8 mouse cellular contexts compared by ENCODE assay signal in genomic region chr2:124609711-124610585, GRCm38 (mm10).
DNase-seq lines count a peak whose midpoint lies in the region; ATAC-seq and TF ChIP-seq lines count a peak whose summit lies in the region.

No protein-coding gene starts in this region.

- H3K4me2 ChIP-seq in embryonic facial prominence, embryonic 13.5 days: peak overlapping the region; percentile 82
- peak overlapping the region; percentile 92 for H3K4me2 ChIP-seq in limb, embryonic 11.5 days (ENCODE audit: low read depth, severe bottlenecking)
- H3K4me2 ChIP-seq in midbrain, embryonic 11.5 days: peak overlapping the region; percentile 98

- peaks cover 15% of the 10 kb centered on the region for H3K27me3 ChIP-seq in embryonic facial prominence, embryonic 13.5 days
- no peaks in the 10 kb centered on the region for H3K27me3 ChIP-seq in limb, embryonic 11.5 days (ENCODE audit: control insufficient read depth, insufficient read depth, low read length)
- peaks cover 9% of the 10 kb centered on the region for H3K27me3 ChIP-seq in midbrain, embryonic 11.5 days (ENCODE audit: control insufficient read depth, insufficient read depth, low read length)
- H3K27me3 ChIP-seq in spleen, adult 2 months (ENCODE audit: control insufficient read depth, insufficient read depth, low read length): peaks cover 15% of the 10 kb centered on the region

- TF ChIP-seq POLR2A in spleen, adult 2 months (IDR thresholded peaks at IDR 0.05; ENCODE audit: low read depth, low read length): no peak

- peak overlapping the region; percentile 86 for H3K9ac ChIP-seq in embryonic facial prominence, embryonic 13.5 days
- H3K9ac ChIP-seq in limb, embryonic 11.5 days (ENCODE audit: low read length): peak overlapping the region; percentile 72
- peak overlapping the region; percentile 73 for H3K9ac ChIP-seq in midbrain, embryonic 11.5 days (ENCODE audit: low read length)

- peak overlapping the region; percentile 78 for H3K4me3 ChIP-seq in embryonic facial prominence, embryonic 13.5 days
- peak overlapping the region; percentile 74 for H3K4me3 ChIP-seq in limb, embryonic 11.5 days (ENCODE audit: low read depth, low read length)
- H3K4me3 ChIP-seq in midbrain, embryonic 11.5 days (ENCODE audit: low read depth, low read length): peak overlapping the region; percentile 73
- peak overlapping the region; percentile 66 for H3K4me3 ChIP-seq in spleen, adult 2 months (ENCODE audit: extremely low read depth, insufficient read depth, insufficient read length)

- ATAC-seq in embryonic facial prominence, embryonic 13.5 days (ENCODE audit: insufficient number of reproducible peaks, insufficient read depth, low FRiP score, low TSS enrichment, low read depth): peak; percentile 85
- peak; percentile 88 for ATAC-seq in limb, embryonic 11.5 days (ENCODE audit: insufficient number of reproducible peaks, low FRiP score, low TSS enrichment, low read depth)
- peak; percentile 85 for ATAC-seq in midbrain, embryonic 11.5 days (ENCODE audit: low FRiP score)

- WGBS in embryonic facial prominence, embryonic 13.5 days: under 1% methylated on average over 79 of the region's 80 CpGs
- WGBS in limb, embryonic 11.5 days: under 1% methylated on average over 60 of the region's 80 CpGs
- under 1% methylated on average over 71 of the region's 80 CpGs for WGBS in midbrain, embryonic 11.5 days
- WGBS in spleen, adult 2 months: 2% methylated on average over 78 of the region's 80 CpGs

- peak overlapping the region; percentile 95 for H3K27ac ChIP-seq in embryonic facial prominence, embryonic 13.5 days
- H3K27ac ChIP-seq in limb, embryonic 11.5 days (replicated peaks; ENCODE audit: low read depth, low read length): peak overlapping the region; percentile 42; the same call in 1 of the 2 replicates
- peak overlapping the region; percentile 74 for H3K27ac ChIP-seq in midbrain, embryonic 11.5 days (ENCODE audit: low read depth, low read length)
- H3K27ac ChIP-seq in spleen, adult 2 months (ENCODE audit: insufficient read depth, low read length): peak overlapping the region; percentile 64

- DNase-seq in layer of hippocampus, adult 11-12 months (ENCODE audit: low spot score): peak; percentile 75
- no peak for DNase-seq in layer of hippocampus, adult 9-10 months (ENCODE audit: low spot score)
- peak; percentile 92 for DNase-seq in heart, adult 8-10 months (ENCODE audit: low spot score)
- peak; percentile 81 for DNase-seq in kidney, adult 18-20 months
- peak; percentile 88 for DNase-seq in limb, embryonic 11.5 days (ENCODE audit: low spot score)
- peak; percentile 97 for DNase-seq in midbrain, embryonic 11.5 days (ENCODE audit: low spot score, missing footprints)
- DNase-seq in spleen, adult 2 months (ENCODE audit: low read depth in 1 of 2, low spot score in 2 of 2): peak in 1 of 2 experiments; percentile 36

- H3K36me3 ChIP-seq in embryonic facial prominence, embryonic 13.5 days: no peaks in the 10 kb centered on the region
- no peaks in the 10 kb centered on the region for H3K36me3 ChIP-seq in limb, embryonic 11.5 days (ENCODE audit: control insufficient read depth, insufficient read depth, low read length)
- H3K36me3 ChIP-seq in midbrain, embryonic 11.5 days (ENCODE audit: control insufficient read depth, insufficient read depth, low read length): no peaks in the 10 kb centered on the region
- no peaks in the 10 kb centered on the region for H3K36me3 ChIP-seq in spleen, adult 2 months (ENCODE audit: control insufficient read depth, insufficient read depth, low read length)

- no peaks in the 10 kb centered on the region for H3K9me3 ChIP-seq in embryonic facial prominence, embryonic 13.5 days
- H3K9me3 ChIP-seq in limb, embryonic 11.5 days (ENCODE audit: control insufficient read depth, low read length): no peaks in the 10 kb centered on the region
- H3K9me3 ChIP-seq in midbrain, embryonic 11.5 days (ENCODE audit: control insufficient read depth, low read length): no peaks in the 10 kb centered on the region

- no peak for TF ChIP-seq CTCF in spleen, adult 2 months (IDR thresholded peaks at IDR 0.05; ENCODE audit: extremely low read depth, insufficient read depth, insufficient read length, insufficient replicate concordance)

- peaks cover 24% of the 10 kb centered on the region for H3K4me1 ChIP-seq in embryonic facial prominence, embryonic 13.5 days
- H3K4me1 ChIP-seq in limb, embryonic 11.5 days (ENCODE audit: control insufficient read depth, insufficient read depth, low read length): no peaks in the 10 kb centered on the region
- peaks cover 13% of the 10 kb centered on the region; the same call in 1 of the 2 replicates for H3K4me1 ChIP-seq in midbrain, embryonic 11.5 days (ENCODE audit: control insufficient read depth, insufficient read depth, low read length)
- H3K4me1 ChIP-seq in spleen, adult 2 months (ENCODE audit: control insufficient read depth, insufficient read depth, insufficient read length): peaks cover 8% of the 10 kb centered on the region

Comparison
In these comparisons a context has a peak if more than half of its experiments do, and no peak if none do; other contexts are left out.
1. H3K27ac ChIP-seq: peak in every context shown above with its lines; median percentile 95 in embryonic facial prominence, embryonic 13.5 days; 74 in midbrain, embryonic 11.5 days; 64 in spleen, adult 2 months; 42 in limb, embryonic 11.5 days.